Mouse (Mus musculus) Muller cell, postnatal 12 days (primary cell): Measurements from ENCODE around the gene Npepl1.

Experiments used
- DNase-seq: peaks from one replicate; pipeline ENCODE4 v3.0.0-alpha.2; 2015; ENCODE audit errors: inconsistent ontology term

Npepl1 gene

GRCm38 (mm10) chr2:174109991-174110782, at the start of gene Npepl1:
Gene Npepl1, plus strand, starts transcription at chr2:174110349.
- DNase-seq, result peak; percentile 73

GRCm38 (mm10) chr2:174061219-174061618, 48.9 kb upstream of the Npepl1 start:
- no peak for DNase-seq

- DNase-seq, result no peak
Measured at GRCm38 (mm10) chr2:174063074-174063473, 47.1 kb upstream of the Npepl1 start.

GRCm38 (mm10) chr2:174063527-174064211, 46.5 kb upstream of the Npepl1 start:
- no peak for DNase-seq

- DNase-seq, result no peak
Measured at GRCm38 (mm10) chr2:174067793-174068419, 42.2 kb upstream of the Npepl1 start.

- DNase-seq, result no peak
Measured at GRCm38 (mm10) chr2:174069532-174070049, 40.6 kb upstream of the Npepl1 start.

- no peak for DNase-seq
Measured at GRCm38 (mm10) chr2:174071406-174071805, 38.7 kb upstream of the Npepl1 start.

GRCm38 (mm10) chr2:174073156-174073790, 36.9 kb upstream of the Npepl1 start:
- no peak for DNase-seq

- DNase-seq, result no peak
Measured at GRCm38 (mm10) chr2:174074621-174075020, 35.5 kb upstream of the Npepl1 start.

- DNase-seq, result no peak
Measured at GRCm38 (mm10) chr2:174075072-174075570, 35.0 kb upstream of the Npepl1 start.

GRCm38 (mm10) chr2:174075673-174076432, 34.3 kb upstream of the Npepl1 start, which contains the start of gene Stx16:
Gene Stx16, plus strand, starts transcription at chr2:174076308.
- peak; percentile 98 for DNase-seq

- no peak for DNase-seq
Measured at GRCm38 (mm10) chr2:174076433-174076824, 33.7 kb upstream of the Npepl1 start.

GRCm38 (mm10) chr2:174077004-174077695, 33.0 kb upstream of the Npepl1 start:
- peak; percentile 14 for DNase-seq

- no peak for DNase-seq
Measured at GRCm38 (mm10) chr2:174077776-174078338, 32.3 kb upstream of the Npepl1 start.

GRCm38 (mm10) chr2:174081833-174082232, 28.3 kb upstream of the Npepl1 start:
- no peak for DNase-seq

- no peak for DNase-seq
Measured at GRCm38 (mm10) chr2:174082380-174082918, 27.7 kb upstream of the Npepl1 start.

- no peak for DNase-seq
Measured at GRCm38 (mm10) chr2:174095086-174095485, 15.1 kb upstream of the Npepl1 start.

- DNase-seq, result no peak
Measured at GRCm38 (mm10) chr2:174102399-174102798, 7.8 kb upstream of the Npepl1 start.

- no peak for DNase-seq
Measured at GRCm38 (mm10) chr2:174103527-174103926, 6.6 kb upstream of the Npepl1 start.

- no peak for DNase-seq
Measured at GRCm38 (mm10) chr2:174107375-174107774, 2.8 kb upstream of the Npepl1 start.
